Mouse (Mus musculus) kidney, adult 8-10 months (tissue): ENCODE data around the gene Xab2.
"Not testable (repeated sequence)": the region's sequence is repeated elsewhere in the genome, so short reads cannot be mapped to it uniquely, and the experiment has no call there.

Experiments used
- DNase-seq, 2 experiments: peaks; one replicate each; pipeline ENCODE4 v3.0.0; 2022

The Xab2 gene

DNA sequence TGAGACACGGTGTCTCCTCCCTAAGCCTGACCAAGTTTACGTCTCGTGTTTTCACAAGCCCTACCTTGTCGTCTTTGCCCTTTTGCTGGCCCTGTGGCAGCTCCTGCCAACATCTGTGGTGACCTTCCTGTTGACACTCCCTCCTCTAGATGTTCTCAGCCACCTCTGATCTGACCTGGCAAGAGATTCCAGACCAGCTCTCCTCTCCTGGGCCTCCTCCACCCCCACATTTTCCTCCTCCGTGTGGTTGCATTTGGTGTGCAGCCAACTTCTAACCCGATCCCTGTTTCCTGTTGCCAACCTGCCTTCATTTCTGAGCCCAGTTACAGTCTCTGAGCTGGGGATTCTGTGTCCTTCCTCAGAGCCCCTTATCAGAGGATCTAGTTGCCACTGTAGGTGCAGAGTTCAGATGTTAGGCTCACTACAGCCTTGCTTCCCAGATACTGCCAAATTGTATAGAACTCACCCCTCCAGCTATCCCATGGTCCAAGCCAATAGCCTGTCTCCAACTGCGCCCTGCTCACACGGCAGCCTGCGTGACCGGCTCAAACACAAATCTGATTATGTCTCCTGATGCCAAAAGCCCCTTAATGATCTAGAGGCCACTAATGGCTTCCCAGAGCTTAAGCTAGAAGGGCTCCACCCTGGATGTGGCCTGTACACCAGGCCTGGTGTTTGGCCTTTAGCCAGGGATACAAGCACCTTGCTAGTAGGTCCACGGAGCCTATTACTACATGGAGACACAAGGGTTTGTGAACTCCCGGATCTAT, 11.9 kb downstream of the Xab2 start:
- DNase-seq = peak; percentile 52 to 77

DNA sequence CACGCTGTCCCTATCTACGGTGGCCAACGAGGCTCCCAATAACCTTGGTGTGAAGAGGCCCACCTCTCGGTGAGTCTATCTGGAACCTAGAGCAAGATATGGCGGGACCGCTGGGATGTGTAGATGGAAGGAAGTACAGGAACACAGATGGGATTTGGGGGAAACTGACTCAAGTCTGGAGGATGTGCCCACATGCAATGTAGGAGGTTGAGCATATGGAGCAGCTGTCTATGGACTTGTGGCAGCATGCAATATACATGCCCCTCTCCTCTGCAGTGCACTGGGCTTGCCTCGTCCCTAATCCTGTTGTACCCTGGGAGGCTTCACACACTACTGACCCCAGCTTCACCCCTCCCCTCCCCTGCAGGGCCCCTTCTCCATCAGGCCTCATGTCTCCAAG, 13.3 kb downstream of the Xab2 start:
- no peak for DNase-seq

DNA sequence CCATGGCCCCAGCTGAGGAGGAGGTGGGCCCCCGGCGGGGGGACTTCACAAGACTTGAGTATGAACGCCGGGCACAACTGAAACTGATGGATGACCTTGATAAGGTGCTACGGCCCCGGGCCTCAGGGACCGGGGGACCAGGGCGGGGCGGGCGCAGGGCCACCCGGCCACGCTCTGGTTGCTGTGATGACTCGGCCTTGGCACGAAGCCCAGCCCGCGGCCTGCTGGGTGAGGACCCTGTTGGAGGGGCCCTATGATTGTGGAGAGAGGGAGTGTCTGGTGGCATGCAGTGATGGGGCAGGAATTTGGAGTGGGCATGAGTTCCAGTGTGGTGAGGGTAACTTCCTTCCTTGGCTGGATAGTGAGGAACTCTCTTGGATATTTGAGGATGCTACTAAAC, 14.5 kb downstream of the Xab2 start:
- no peak for DNase-seq

DNA sequence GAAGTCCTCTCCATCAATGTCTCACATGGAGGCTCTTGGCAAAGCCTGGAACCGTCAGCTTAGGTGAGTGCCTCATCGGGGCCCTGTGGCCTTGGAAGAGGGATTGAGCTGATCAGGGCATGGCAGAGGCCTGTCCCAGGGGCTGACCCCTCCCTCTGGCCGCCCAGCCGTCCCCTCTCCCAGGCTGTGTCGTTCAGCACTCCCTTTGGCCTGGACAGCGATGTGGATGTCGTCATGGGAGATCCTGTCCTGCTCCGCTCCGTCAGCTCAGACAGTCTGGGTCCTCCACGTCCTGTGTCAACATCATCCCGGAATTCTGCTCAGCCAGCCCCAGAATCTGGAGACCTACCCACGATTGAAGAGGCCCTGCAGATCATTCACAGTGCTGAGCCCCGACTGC, 17.7 kb downstream of the Xab2 start:
- no peak for DNase-seq

DNA sequence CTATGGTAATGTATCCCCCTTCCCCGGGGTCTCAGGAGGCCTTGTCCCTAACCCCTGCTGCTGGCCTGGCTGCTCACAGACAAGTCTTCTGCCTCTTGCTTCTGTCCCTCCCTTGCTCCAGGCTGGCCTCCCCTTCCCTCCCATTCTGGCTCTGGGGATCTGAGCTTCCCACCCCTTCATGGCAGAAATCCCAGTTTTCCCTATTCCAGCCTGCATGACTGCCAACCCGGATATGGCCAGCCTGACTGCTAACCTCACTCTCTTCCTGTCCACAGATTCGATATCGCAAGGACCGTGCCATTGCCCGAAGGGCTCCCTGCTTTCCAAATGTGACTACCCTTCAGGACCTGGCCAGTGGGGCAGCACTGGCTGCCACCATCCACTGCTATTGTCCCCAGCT, 20.7 kb downstream of the Xab2 start:
- DNase-seq = no peak

DNA sequence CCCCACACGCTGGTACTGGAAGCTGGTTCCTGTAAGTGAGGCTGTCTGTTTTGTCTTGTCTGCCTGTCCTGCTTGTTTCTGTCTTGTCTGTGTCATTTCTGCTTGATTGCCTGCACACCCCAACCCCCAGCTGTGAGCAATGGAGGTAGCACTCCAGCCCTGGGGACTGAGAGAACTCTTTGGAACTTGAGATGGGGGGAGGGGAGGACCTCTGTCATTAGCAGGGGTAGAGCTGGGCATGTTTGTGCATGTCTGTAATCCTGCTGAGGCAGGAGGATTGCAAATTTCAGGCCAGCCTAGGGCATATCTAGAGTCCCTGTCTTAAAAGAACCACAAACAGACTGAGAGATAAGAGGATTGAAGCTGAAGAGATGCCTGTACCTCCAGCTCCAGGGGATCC, 21.9 kb downstream of the Xab2 start:
- DNase-seq = no peak

DNA sequence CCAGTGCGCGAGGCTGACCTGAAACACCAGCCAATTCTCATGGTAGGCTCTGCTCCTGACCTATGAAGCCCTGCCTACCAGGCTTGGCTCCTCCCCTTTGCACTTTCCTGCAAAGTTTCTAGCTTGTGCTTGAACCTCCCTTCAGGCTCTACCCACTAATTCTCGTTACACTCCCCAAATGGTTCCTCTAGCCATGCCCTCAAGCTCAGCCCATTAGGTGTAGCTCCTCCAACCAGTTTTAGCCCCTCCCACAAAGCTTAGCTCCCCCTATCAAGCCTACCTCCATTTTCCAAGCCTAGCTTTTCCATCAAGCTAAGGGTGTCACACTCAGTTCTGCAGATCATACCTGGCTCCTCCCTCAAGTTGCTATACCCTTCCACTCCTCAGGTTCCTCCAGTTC, 23.1 kb downstream of the Xab2 start:
- DNase-seq = no peak

DNA sequence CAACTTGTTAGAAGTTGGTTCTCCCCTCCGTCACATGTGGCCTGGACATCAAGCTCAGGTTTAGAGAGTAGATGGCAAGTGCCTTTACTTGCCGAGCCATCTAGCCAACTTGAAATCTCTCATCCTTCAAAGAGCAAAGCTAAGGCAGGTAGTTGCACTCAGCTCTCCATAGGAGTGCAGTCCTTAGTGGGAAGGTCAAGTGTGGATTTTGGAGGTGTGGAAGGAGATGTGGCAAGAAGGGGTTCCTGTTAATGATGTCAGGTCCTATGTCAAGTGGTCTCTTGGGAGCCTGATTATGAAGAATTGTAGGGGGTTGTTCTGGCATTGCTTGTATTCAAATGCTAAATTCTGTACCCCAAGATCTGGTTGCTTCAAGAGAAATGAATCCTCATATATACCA, 26.6 kb downstream of the Xab2 start:
- DNase-seq = no peak

DNA sequence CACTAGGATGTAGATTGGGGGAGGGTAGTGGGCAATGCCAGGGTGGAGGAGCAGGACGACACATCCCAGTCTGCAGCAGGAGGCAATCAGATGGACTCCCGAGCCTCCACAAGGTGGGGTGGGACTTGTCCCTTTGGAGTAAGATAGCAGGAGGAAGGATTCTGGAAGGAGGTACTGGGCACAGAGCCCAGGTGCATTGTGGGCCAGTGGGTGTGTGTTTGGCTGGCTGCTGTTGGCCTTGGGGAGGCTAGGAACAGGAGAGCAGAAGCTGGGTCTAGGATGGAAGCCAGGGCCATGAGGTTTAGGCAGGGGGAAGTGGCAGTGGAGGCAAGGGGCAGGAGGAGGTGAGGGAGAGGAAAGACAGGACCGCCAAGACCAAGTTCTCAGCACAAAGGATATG, 27.6 kb downstream of the Xab2 start:
- DNase-seq = peak in 1 of 2 experiments; percentile 47

DNA sequence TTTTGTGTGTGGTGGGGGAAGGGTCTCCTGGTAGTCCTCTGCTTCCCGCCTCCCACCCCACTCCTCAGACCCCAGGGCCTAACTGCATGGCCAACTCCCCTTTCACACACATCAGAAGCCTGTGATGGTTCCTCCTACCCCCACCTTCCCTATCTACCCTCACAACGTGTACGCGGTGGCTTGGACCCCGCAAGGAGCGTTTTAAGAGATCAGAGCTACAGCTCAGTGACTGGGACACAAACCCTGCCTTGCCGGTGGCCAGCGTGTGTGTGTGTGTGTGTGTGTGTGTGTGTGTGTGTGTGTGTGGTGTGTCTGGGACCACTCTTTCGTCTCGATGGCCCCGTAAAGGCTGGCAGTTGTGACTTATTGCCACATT, 32.9 kb downstream of the Xab2 start:
- no peak for DNase-seq

DNA sequence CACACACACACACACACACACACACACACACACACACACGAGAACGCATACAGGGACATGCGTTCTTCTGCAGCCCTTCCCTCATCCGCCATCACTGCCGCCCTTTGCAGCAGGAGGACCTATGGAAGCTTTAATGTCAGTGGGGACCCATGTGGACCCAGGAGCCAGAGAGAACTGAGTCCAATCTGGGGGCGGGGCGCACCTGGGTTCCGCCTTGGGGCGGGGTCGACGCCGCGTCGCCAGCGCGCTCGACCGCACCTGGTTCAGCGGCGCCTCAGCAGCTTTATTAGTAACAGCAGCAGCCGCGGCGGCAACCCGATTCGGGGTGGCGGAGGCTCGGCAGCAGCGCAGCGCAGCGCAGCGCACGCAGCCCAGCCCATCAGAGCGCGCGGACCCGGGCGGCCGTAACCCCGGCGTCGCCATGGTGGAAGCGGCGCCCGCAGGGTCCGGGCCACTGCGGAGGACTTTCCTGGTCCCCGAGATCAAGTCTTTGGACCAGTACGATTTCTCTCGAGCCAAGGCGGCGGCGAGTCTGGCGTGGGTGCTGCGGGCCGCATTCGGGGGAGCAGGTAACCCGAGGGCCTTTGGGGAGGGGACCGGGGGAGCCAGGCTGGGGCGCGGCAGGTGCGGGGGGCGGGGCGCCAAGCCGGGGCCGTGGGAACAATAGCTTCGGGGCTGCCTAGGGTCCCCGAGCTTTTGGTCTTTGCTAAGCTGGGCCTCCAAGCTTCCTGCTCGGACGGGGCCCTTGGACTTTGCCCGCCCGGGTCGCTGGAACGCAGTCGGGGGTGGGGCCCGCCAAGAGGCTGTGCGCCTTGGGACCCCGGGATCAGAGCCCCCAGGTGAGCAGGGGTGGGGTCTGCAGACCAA, 33.5 kb downstream of the Xab2 start:
- DNase-seq = peak; percentile 84 to 88

DNA sequence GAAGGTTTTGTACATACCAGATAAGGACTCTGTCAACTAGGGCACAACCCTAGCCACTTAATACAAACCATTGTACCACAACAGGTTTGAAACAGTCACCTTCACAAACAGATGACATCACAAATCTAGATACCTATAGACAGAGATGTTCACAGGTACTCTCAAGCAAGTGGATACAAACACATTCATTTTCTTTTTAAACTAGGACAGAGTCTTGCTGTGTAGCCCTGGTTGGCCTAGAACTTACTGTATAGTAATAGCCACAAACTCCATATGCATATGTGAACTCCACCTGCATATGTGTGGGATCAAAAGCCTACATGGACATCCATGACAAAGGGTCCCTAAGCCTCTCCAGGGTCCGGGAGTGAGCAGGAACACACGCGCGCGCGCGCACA, 34.1 kb downstream of the Xab2 start, which contains the start of gene Camsap3:
TSS of gene Camsap3 (plus strand) at position 301 of the 398 bp plus-strand sequence.
- DNase-seq = no peak

DNA sequence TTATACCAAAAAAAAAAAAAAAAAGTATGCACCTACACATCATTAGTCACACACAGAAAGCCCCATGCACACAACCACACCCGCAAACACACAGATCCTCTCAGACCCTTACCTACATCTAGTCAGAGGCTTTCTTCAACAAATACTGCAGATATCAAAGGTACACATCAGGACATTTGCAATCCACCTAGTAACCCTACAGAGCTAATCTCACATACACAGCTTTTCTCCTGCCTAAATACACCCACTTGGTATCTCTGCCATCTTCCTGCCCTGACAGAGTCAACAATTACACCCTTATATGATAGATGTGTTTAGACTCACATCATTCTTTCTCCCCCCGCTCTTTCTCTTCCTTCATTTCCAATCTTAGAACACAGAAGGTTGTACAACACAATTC, 34.7 kb downstream of the Xab2 start:
- no peak for DNase-seq

DNA sequence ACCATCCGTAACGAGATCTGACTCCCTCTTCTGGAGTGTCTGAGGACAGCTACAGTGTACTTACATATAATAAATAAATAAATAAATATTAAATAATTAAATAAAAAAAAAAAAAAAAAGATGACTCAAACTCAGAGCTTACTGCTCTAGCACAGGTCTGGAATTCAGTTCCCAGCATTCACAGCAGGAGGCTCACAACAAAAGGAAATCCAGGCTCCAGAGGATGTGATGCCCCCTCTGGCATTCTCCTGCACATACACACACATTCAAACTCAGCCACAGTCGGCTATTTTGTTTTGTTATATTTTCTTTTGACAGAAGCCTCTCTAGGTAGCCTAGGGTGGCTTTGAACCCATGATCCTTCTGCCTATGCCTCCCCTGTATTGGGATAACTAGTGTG, 39.2 kb downstream of the Xab2 start:
- not testable (repeated sequence) for DNase-seq

DNA sequence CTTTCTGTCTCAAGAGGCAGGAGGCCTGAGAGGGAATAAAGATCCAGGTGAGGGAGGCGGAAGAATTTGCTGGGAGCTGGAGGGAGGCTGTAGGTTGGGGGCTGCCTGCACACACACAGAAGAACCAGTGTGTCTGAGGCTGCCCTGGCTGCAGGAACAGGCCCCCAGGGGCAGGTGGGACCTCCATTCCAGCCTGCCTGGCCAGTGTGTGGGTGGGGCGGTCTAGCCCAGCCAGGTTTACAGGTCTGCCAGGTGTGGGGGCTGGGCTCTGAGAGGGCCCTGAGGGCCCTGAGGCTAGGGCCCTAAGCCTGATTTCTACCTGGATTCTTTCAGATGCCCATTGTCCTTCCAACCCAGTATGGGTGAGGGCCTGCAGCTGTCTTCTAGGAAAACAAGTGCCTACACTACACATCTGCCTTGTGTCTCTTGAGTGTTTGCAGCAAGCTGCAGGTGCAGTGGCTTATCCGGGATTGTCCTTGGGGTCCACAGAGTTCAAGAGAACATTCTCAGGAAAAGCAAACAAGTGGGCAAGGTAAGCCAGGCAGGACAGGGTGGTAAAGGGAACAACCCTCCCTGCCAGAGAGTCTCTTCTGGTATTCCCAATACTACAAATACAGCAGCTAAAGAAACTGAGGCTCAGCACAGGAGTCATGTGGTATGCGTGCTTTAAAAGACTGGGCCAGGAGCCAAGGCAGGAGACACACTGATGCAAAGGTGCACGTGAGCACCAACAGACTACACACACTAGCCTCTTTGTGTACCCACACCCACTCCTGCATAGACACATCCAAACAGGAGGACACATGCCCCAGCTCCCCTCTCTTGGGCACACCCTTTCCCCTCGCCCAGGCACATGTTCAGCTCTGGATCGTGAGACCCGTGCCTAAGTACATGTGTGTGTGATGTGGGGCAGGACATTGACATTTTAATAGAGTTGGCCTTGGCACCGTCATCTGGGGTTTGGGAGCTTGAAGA, 41.4 kb downstream of the Xab2 start:
- no peak for DNase-seq

DNA sequence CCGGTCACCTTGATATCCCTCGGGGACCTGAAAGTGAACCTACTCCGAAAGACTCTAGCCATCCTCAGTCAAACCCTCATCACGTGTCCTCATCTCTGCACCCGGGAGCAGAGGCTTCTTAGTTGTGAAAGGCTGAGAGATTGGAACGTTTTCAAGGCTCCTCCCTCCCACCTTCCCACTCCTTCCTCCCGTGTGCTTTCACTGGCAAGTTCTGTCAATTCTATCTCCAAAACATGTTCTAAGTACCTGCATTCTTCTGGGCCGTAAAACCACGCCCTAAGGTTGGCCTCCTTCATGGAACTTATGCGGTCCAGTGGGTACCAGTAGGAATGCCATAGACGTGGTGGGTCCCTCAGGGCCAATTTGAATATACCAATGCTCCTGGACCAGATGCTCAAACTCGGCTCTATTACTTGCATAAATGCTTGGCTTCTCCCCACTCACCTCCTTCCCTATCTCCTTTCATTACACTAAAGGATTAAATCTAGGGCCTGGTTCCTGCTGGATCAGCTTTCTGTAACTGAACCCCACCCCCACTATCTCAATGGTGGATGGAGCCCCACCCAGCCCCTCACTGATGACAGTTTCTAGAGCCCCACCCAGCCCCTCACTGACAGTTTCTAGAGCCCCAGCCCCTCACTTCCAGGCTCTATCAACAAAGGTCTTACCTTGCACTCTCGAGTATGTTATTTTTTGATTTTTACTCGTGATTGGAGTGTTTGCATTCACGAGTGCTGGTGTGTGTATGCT, 44.7 kb downstream of the Xab2 start:
- DNase-seq = no peak

DNA sequence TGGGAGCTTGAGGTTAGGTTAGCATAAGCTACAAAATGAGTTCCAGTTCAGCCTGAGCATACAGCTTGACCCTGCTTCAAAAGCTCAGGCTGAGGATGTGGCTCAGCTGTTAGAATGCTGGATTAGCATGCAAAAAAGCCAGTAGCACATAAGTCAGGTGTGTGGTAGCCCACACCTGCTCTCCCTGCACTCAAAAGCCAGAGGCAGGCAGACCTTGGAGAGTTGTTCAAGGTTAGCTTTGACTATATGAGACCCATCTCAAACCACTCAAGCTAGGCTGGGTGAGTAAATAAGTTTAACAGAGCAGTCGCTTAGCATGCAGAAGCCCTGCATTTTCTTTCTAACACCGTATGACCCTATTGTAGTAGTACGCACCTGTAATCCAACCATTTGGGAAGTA, 46.6 kb downstream of the Xab2 start:
- DNase-seq = no peak

DNA sequence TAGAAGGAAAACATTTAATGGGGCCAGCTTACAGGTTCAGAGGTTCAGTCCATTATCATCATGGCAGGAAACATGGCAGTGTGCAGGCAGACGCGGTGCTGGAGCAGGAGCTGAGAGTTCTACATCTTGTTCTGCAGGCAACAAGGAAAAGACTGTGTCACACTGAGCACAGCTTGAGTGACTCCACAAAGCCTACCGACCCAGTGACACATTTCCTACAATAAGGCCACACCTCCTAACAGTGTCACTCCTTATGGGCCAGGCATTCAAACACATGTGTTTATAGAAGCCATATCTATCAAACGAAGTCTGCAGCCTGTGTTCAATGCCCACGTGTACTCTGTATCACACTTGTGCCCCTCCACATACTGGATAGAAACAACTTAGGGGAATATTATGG, 51.3 kb downstream of the Xab2 start:
- no peak for DNase-seq

DNA sequence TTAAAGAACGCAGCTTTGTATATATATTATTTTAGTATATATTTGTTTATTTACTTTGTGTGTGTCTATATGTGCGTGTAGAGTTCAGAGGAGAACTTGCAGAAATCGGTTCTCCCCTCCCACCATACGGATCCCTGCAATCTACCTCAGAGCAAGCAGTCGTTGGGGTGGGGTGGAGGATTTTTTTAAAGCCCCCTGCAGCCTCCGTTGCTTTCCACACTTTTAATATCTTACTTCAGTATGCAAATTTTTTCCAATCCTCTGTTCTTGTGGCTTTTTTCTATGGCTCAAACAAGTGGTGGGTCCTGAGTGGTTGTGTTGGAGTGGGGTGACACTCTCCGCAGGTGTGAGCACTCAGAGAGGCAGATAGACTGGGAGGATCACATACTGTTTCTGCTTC, 52.7 kb downstream of the Xab2 start:
- DNase-seq = no peak

DNA sequence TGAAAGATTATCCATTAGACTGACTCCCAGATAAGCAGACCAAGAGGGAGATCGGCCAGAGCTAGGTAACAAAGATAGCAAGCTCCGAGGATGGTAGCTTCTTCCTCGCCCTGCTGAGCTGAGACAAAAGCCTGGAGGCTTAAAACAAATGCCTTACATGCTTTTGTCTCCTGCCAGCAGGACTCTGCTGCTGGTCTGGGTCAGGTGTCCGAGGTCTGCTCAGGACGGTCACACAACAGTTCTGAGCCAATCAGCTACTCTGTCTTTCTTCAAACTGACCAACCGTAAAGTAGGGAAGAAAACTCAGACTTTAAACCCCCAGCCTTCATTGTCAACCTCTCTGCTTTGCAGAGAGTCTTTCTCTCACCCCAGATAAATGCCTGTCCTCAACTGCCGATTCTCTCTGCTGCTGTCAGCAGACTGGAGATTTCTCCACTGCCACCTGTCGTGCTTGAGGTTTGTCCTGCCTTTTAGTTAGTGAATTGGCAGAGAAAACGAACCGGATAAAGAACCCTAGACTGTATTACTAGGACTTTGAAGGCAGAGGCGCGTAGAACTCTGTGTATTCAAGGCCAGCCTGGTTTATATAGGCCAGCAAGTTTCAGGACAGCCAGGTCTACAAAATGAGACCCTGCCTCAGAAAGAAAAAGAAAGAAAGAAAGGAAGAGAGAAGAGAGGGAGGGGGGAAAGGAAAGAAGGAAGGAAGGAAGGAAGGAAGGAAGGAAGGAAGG, 53.3 kb downstream of the Xab2 start, which contains the start of gene C330021F23Rik:
TSS of gene C330021F23Rik (plus strand) at position 350 of the 731 bp plus-strand sequence.
- peak; percentile 61 to 69 for DNase-seq
